Mouse (Mus musculus) heart, adult 8-10 months (tissue): ENCODE measurements around the gene Aqp7. TPM values are rescaled to one million over a fixed set of nuclear protein-coding genes. Genes with fewer than 3 reads are reported as not detected.

Experiments
- DNase-seq: peaks from one replicate; pipeline ENCODE4 v3.0.0; 2022; ENCODE audit warnings: low spot score
- total RNA-seq, 4 experiments: library from RNA; stranded (reverse); gene quantifications; 2 replicates each; pipeline ENCODE4 v1.2.4; 2022

Aqp7 gene
- total RNA-seq, 4 experiments from 2014 or later = 24.2 to 36.7 (median 31.4) TPM

DNA sequence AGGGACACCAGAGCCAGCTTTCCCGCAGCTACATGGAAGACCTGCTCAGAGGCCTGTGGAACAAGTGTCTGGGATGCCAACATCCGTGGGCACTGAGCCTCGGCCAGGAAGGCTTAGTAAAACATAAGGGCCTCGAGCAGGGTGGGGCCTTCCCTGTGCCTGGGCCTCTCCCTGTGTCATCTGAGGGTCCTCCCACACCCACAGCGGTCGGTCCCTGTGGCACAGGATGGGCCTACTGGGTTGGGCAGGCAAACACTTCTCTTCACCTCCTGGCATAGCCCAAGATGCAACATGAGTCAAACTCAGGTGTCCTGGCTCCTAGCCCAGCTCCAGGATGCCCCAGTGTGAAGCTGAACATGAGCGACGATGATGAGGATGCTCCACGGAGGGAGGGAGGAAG is 9.4 kb upstream of the Aqp7 start:
- no peak for DNase-seq

DNA sequence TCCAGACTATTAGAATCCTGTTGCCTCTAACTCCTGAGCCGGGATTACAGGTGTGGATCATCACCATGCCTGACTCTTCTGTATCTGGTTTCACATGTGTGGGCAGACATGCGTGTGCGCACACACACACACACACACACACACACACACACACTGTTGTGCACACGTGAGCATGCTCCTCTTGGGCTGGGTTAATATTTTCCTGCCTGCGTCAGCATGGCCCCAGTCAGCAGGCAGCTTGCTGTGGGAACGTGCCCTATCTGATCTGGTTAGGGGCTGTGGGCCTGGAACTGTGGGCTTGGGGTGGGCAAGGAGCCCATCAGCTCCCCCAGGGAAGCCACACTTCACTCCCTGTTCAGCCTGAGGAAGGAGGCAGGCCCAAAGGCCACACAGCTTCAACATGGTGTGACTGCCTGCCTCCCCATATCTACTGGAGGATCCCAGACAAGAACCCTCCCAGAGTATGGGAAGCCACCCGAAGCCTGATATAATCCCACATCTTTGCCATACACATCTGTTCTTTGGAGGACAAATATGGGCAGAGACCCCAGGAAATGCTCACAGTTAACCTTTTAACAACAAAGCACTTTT is 8.9 kb upstream of the Aqp7 start:
- no peak for DNase-seq

DNA sequence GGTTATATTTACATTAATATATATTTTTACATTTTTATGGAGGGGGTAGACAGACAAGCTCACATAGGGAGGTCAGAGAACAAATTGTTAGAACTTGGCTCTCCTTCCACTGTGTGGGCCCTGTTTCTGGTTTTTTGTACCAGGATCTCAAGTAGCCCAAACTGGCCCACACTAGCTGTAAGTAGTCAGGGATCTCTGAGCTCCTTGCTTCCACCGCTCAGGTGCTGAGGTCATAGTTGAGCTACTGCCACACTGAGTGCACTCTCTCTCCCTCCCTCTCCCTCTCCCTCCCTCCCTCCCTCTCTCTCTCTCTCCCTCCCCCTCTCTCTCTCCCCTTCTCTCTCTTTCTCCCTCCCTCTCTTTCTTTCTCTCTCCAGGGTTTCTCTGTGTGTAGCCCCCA is 8.3 kb upstream of the Aqp7 start:
- DNase-seq = no peak

DNA sequence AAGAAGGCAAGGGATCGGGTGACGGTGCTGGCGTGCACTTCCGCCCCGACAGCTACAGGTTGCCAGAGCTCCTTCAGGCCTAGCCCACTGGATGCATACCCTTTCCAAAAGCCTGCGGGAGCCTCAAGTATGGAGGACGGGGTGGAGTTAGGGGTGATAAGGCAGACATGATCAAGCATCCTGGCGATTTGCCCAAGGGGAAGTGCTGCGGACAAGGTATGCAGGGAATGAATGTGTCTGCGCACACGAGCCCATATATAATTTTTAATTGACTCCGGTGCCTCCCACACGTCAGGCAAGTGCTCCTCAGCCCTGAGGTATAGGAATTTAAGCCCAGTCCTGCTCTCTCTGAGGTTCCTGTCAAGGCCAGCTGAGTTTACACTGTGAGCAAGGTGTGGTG is 7.2 kb upstream of the Aqp7 start:
- no peak for DNase-seq

DNA sequence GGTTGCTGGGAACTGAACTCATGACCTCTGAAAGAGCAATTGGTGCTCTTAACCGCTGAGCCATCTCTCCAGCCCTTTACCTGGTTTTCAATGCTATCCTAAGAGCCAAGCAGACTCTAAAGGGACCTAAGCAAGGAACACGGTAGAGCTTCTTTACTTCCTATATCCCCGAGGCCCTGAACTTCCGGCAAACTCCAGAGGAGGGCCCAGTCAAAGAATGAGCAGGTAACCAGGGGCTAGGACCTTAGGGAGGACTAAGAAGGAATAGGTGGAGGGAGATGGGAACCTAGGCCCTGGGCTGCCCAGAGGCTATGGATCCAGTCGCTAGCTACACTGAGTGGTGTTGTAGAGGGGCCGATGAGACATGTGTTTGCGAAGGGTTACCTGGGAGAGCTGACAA is 3.8 kb upstream of the Aqp7 start:
- DNase-seq = no peak

DNA sequence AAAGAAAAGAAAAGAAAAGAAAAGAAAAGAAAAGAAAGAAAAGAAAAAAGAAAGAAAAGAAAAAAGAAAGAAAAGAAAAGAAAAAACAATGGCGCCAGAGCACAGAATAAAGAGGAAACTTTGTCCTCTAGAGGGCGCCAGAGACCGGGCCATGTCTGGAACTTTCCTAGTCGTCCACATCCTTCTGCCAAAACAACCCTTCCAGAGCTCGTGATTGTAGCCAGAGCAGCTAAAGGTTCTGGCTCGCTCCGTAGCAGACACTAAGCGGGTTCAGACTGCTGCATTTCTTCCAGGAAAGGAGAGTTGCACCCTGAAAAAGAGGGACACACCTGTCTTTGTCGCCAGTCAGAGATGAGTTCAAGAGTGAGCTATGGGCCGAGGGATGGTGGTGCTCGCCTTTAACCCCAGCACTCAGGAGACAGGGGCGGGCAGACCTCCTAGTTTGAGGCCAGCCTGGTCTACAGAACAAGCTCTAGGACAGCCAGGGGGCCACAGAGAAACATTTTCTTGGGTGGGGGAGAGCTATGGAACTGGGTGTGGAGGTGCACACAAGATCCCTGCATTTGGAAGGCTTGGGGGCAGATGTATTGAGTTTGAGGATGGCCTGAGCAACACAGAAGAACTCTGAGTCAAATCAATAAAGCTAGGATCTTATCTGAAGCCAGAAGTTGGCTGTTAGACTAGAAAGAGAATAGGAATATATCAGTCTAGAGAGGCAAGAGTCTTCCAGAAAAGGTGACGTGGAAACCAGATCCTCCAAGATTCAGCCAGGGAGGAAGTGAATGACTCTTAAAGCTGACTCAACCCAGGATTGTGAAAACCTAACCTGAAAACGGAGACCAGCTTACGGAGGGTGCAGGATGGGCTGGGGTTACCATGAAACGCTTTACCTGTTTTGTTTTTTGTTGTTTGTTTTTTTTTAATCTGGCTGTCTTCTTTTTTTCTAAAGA is 3.1 kb upstream of the Aqp7 start:
- DNase-seq = peak; percentile 85

DNA sequence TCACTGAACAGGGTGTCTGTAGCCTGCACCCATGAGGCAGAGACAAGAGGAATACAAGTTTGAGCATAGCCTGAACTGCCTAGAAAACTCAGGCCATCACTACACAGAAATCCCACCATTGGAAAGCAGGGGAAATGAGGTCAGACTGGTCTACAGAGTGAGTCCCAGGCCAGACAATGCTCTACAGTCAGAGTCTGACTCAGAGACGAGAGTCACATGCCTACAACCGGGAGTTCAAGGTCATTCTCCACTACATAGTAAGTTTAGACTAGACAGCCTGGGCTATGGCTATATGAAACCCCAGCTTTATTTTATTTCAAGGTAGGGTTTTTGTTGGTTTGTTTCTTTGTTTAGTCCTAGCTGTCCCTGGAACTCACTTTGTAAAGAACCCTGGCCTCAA is 987 bp upstream of the Aqp7 start:
- no peak for DNase-seq

DNA sequence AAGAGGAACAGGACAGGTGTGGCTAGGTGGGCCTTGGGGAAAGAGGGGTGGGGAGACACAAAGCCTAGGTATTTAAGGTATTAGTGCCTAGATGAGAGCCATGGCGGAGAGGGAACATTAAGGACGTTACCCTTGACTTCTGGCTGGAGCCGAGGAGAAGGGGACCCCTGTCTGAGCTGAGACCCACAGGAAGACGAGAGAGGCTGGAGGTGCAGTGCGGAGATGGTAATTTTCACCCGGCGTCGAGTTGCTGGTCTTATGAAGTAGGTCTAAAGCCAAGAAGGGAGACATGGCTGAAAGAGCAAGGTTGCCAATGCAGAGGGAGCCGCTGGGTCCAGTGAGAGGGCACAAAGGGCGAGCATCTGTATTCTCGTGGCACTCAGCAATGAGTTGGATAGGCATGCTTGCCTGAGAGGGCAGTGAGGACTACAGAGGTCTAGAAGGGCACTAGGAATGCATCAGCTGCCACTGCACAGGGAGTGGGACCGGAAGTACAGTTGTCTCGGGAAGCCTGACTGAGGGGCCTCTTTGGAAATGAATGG is 1.6 kb downstream of the Aqp7 start:
- DNase-seq = no peak

DNA sequence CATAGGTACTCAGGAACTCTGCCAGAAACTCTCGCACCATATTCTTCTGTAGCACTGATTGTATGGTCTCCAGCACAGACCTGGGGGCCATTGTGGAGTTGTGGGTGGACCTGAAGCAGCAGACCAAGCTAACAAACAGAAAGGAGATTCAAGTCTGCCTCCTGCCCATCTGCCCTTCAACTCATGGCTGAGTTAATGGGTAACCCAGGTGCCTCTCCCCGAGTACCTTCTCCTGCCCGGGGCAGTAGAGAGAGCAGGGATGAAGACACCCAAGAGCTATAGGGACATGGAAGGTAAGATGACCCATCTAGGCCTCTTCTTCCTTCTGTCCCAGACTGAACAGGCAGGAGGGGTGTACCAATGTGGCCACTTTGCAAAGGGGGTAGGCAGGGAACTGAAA is 2.7 kb downstream of the Aqp7 start:
- no peak for DNase-seq

DNA sequence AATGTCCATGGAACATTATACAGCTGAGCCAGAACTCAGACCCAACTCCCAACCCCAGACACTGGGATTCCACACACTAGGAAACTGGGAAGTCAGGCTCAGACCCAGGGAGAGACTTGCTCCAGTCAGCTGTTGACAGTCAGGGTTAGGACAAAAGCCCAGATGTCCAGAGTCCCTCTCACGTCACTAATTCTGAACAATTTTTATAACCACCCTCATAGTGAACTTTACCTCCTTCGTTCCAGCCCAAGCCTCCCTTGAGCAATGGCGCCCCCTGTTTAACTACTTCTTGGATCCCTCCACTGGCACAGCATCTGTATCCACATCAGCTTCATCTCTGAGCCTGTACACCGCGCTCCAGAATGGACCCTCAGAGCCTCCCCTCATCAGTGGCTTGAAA is 4.0 kb downstream of the Aqp7 start:
- DNase-seq = peak; percentile 42

DNA sequence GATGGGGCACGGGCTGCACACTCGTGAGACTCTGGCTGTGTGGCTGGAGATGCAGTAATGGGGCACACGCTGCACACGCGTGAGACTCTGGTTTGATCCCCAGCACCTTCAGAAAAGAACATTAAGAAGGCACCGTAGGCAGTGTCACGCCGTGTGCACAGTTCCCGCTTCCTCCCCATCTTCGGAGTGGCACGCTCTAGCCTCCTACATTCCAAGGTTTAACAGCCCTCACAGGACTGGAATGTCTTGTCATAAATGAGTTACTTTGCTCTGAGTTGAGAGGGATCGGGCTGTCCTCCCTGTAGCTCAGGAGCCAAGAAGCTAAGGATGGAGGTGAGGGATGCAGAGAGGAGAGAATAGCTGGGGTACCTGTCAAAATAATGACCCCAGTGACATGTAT is 5.1 kb downstream of the Aqp7 start:
- DNase-seq = no peak

DNA sequence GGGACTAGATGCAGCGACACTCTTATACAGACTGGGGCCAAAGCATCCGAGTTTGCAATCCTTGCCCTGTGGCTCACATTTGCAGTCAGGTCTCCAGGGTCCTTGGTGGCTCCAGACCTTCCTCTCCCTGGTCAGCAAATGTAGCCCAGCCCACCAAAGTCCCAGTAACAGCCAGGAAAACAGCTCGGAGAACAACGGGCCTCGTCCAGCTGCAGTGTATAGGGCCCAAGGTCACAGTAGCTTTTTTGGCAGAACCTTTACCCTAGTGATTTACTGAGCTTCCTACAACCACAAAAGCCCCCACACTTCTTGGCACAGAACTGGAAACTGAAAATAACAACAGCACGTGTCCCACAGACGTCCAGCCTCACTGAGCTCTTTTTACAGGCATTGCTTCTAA is 7.0 kb downstream of the Aqp7 start:
- DNase-seq = peak; percentile 57

DNA sequence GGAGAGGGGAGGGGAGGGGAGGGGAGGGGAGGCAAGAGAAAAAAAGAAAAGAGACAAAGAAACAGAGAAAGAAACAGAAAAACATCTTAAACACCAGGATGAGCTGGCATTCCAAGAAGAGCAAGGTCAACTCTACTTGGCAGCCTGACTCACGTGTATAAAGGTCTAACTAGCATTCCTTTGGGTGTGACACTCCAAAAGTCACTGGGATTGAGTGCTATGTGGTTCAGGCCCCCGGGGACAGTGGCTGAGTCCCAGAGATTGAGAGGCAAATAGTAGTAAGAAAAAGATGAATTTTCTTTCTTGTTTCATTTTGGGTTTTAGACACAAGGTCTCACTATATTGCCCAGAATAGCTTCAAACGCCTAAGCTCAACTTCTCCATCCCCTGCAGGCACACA is 10.0 kb downstream of the Aqp7 start:
- DNase-seq = no peak

DNA sequence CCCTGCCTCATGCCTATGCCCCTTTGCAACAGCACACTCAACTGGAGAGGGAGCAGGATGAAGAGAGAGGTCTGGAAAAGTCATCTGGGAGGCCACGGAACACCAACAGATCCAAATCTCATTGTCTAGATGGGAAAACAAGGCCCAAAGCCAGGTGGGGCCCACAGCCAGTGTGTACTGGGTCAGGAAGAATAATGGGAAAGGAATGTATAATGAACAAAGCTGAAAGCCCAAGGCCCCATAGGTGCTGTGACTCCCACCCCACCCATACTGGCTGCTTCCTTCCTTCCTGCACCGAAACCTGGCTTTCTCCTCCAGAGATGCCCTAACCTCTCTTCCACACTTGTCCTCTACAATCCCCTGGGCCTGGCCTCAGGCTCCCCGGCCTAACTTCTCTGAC is 16.7 kb downstream of the Aqp7 start:
- DNase-seq = peak; percentile 82

DNA sequence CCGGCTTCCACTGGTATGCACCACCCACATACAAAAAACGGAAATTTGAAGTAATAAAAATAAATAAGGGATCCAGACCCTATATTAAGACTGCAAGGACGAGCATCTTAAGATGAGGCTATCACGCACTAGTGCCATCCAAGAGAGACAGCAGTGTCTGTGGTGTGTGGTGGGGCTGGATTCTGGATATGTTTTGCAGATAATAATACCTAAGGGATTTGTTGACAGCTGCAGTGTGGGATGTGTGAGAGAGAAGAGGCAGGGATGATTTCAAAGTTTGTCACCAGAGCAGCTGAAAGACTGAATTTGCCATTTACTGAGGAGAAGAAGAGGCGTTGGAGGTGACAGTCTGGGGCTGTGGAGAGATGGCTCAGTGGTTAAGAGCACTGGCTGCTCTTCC is 18.6 kb downstream of the Aqp7 start:
- DNase-seq = no peak

DNA sequence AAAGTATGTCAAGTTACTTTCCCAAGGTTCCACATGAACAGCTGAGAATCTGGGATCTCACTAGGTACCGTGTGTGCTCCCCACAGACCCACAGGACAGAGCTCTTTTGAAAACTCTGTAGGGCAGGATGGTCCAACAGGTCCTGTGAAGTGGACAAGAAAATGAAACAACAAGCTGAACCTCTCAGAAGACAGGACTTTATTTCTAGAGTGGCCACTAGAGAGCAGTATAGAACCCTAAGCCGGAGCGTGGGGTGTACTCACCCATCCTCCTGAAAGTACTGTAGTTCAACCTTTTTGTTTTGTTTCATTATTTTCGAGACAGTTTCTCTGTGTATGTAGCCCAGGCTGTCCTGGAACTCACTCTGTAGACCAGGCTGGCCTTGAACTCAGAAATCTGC is 19.7 kb downstream of the Aqp7 start:
- DNase-seq = peak; percentile 44

DNA sequence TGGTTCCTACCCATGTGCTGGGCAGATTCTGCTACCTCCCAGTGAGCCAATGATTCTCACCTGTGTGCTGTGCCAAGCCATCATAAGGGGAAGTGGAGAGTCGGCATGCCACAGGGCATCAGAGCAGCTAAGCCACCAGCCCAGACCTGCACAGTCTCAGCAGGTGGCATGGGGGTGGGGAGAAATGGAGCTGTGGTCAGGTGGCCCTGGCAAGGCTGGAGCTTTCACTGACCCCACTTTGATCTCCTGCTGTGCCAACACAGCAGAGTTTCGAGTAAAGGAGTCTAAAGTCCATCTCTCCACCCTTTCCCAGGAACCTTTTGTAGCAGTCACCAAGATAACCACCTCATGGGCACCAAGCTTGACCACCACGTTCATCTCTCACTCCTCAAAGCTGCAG is 20.1 kb downstream of the Aqp7 start:
- no peak for DNase-seq

DNA sequence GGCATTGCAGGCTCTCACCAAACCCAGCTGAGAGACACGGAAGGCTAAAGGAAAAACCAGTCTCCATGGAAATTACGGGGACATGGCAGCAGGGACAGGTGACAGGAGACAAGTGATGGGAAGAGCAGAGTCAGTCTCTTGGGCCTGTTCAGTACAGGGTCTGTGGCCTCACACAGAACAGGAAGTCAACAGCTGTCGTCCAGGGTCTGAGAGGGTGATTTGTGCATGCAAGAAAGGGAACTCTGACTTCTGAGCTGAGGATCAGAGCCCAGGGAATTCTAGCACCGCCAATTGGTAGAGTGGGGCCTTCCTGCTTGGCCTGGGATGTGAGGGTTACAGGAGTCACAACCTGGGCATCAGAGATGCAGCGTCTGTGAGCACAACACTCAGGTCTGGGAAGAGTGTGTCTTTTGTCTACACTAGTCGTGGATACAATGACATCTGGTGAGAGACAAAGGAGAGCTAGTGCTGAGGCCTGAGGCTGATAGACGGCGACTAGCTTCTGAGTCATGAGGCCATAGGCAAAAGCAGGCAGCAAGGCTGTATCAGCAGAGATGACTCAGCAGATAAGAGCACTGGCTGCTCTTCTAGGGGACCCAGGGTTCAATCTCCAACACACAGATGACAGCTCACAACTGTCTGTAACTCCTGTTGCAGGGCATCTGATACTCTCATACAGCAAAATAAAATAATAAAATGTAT is 21.7 kb downstream of the Aqp7 start:
- no peak for DNase-seq

DNA sequence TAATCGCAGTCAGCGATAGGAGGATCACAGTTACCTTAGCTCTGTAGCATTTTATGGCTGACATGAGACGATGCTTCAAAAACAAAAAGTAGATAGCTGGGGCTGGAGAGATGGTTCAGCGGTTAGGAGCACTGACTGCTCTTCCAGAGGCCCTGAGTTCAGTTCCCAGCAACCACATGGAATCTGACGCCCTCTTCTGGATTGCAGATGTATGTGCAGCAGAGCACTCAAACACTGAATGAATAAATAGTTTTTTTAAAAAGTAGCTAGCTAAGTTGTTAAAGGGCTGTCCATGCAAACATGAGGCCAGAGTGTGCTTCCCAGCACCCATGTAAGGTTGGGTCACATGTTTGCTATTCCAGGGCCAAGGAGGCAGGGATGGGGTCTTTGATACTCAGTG is 26.8 kb downstream of the Aqp7 start:
- no peak for DNase-seq

DNA sequence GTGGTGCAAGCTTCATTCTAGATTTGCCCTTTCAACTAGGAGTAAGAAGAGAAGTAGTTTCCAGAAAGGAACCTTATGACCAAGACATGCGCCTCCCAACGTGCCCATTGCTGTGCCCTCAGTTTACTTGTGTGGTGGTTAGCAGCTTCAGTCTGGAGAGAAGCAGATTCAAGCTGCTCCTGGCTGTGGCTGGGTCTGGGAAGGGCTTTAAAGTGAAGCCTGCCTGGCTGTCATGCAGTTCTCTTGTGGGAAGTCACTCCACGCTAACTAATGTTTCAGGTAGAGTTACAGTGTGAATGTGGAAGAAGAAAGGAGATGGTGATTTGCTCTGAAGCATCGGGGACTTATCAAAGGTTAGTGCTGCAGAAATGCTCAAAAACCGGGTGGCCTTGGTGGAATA is 32.1 kb downstream of the Aqp7 start:
- DNase-seq = no peak

DNA sequence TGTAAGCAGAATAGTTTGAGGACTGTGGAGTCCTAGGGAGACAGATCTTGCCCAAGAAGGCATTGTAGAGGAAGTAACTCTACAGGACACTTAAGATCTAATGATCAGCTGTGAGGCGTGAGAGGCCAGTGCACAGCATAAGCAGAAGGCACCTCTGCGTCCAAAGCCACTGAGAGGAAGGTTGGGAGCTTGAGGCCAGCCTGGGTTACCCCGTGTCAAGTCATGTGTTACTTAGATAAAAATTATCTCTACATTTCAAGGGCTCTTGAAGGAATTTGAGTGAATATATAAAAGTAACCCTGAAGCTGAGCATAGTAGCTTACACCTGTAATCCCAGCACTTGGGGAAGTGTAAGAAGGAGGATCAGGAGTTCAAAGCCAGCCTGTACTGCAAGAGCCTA is 34.6 kb downstream of the Aqp7 start:
- no peak for DNase-seq

DNA sequence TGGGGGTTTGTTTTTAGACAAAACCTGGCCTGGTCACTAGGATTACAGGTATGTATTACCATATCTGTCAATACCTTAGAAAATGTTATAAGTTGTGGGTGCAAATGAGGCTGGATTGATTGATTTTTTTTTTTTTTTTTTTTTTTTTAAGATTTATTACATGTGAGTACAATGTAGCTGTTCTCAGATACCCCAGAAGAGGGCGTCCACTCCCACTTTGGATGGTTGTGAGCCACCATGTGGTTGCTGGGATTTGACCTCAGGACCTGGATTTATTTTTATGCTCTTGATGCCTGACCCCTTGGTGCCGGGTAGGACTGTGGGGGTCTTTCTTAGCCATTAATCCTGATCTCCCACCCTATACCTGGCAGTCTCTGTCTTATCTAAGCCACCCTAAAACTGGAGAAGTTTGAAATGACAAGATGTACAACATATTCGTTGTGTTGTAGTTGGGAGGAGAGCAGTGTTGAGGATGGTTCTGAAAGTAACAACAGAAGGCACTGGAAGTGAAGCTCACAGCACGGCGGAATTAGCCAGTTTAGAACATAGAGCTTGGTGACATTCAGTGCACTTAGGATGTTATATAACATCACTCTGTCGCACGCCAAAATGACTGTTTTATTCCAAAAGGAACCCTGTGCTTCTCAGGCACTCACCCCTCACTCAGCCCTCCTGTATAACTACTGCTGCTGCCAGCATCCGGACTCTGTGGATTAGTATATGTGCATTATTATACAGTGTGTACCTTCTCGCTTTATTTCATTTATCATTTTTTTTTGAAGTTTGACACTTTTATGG is 46.9 kb downstream of the Aqp7 start:
- no peak for DNase-seq
